Mouse (Mus musculus) forebrain, embryonic 11.5 days (tissue): Measurements from ENCODE around the gene Arf6. TPM values are rescaled to one million over a fixed set of nuclear protein-coding genes. Genes with fewer than 3 reads are reported as not detected.

Experiments used
- ATAC-seq: fragments of 200-750 bp; cut with Nextera tagmentation; replicated peaks from 2 replicates; pipeline ENCODE4 v1.8.0; 2017; ENCODE audit warnings: moderate TSS enrichment; ENCODE audit not compliant: low FRiP score
- DNase-seq: peaks from one replicate; pipeline ENCODE4 v3.0.0-alpha.2; 2017; ENCODE audit warnings: low spot score
- H3K27ac ChIP-seq: fragments of 300-500 bp; sonication (generic); 2 replicates; pipeline ENCODE4 v1.5.1; 2014; ENCODE audit warnings: low read depth, low read length
- H3K27me3 ChIP-seq: fragments of 300-500 bp; sonication (generic); 2 replicates; pipeline ENCODE4 v1.6.1; 2014; ENCODE audit warnings: mild to moderate bottlenecking, low read length, mixed read lengths; ENCODE audit not compliant: control insufficient read depth, insufficient read depth
- H3K36me3 ChIP-seq: fragments of 300-500 bp; sonication (generic); 2 replicates; pipeline ENCODE4 v1.6.1; 2014; ENCODE audit warnings: mild to moderate bottlenecking, low read length, moderate library complexity, mixed read lengths; ENCODE audit not compliant: control insufficient read depth, insufficient read depth
- H3K4me1 ChIP-seq: fragments of 300-500 bp; sonication (generic); replicated peaks from 2 replicates; pipeline ENCODE4 v1.6.1; 2014; ENCODE audit warnings: low read length, mixed read lengths; ENCODE audit not compliant: control insufficient read depth, insufficient read depth
- H3K4me2 ChIP-seq: fragments of 300-500 bp; sonication (generic); 2 replicates; pipeline ENCODE4 v1.6.1; 2014; ENCODE audit warnings: low read depth, mild to moderate bottlenecking, low read length, moderate library complexity, mixed read lengths; ENCODE audit not compliant: severe bottlenecking
- H3K4me3 ChIP-seq: fragments of 300-500 bp; sonication (generic); 2 replicates; pipeline ENCODE4 v1.5.1; 2014; ENCODE audit warnings: low read depth, low read length
- H3K9ac ChIP-seq: fragments of 300-500 bp; sonication (generic); 2 replicates; pipeline ENCODE4 v1.6.1; 2014; ENCODE audit warnings: low read length
- H3K9me3 ChIP-seq: fragments of 300-500 bp; sonication (generic); 2 replicates; pipeline ENCODE4 v1.6.1; 2016; ENCODE audit warnings: low read length, mixed read lengths; ENCODE audit not compliant: control insufficient read depth
- WGBS: fragments of 180-500 bp; shearing (Covaris S2); extraction: QIAGEN DNeasy Blood & Tissue Kit; methylation state at CpG from one replicate; pipeline ENCODE4 v1.1.7; 2014; 5-methylcytosine and 5-hydroxymethylcytosine counted together
- polyA plus RNA-seq: library from polyadenylated mRNA; unstranded; fragments of >200 nt; fragmentation: Nextera tagmentation; extraction: Ambion mirVana; gene quantifications from 2 replicates; pipeline ENCODE4 v1.2.1, GENCODE M21; 2014

Arf6 gene
- polyA plus RNA-seq, 1 experiment from 2014 or later, result 48.7 TPM

GRCm38 (mm10) chr12:69414826-69415572, 43.0 kb downstream of the Arf6 start:
- WGBS, result 82% methylated on average over 4 of the region's 4 CpGs
- Histone ChIP-seq H3K4me3 (no peak overlapping the region), H3K36me3 (no peaks in the 10 kb centered on the region), H3K9ac (no peak overlapping the region), H3K4me1 (no peaks in the 10 kb centered on the region), H3K4me2 (no peak overlapping the region), H3K27ac (no peak overlapping the region), H3K9me3 (no peaks in the 10 kb centered on the region), H3K27me3 (no peaks in the 10 kb centered on the region)
- no peak for DNase-seq
- ATAC-seq, result no peak

DNA sequence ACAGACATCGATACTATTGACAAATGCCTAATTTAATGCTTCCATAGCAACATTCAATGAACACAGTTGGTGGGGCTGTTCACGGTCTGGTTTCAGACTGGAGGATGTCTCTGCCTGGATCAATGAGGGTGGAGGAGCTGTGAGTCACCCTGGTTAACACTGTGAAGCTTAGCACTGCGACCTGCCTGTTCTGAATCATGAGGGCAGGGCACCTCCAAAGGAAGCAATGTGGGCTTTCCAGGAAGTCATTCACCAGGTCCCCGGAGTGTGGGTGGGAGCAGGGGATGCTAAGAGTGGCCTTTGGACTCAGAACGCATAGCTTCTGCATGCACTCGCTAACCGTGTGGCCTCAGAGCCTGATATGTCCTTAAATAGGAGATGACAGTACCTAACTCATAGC, 44.8 kb downstream of the Arf6 start:
- H3K9ac ChIP-seq, result no peak overlapping the region
- no peaks in the 10 kb centered on the region for H3K4me1 ChIP-seq
- H3K4me2 ChIP-seq, result no peak overlapping the region
- H3K36me3 ChIP-seq, result no peaks in the 10 kb centered on the region
- DNase-seq (no peak), ATAC-seq (no peak)
- 83% methylated on average over 7 of the region's 7 CpGs for WGBS
- no peak overlapping the region for H3K27ac ChIP-seq
- H3K4me3 ChIP-seq, result no peak overlapping the region
- no peaks in the 10 kb centered on the region; the same call in 1 of the 2 replicates for H3K9me3 ChIP-seq
- no peaks in the 10 kb centered on the region for H3K27me3 ChIP-seq

DNA sequence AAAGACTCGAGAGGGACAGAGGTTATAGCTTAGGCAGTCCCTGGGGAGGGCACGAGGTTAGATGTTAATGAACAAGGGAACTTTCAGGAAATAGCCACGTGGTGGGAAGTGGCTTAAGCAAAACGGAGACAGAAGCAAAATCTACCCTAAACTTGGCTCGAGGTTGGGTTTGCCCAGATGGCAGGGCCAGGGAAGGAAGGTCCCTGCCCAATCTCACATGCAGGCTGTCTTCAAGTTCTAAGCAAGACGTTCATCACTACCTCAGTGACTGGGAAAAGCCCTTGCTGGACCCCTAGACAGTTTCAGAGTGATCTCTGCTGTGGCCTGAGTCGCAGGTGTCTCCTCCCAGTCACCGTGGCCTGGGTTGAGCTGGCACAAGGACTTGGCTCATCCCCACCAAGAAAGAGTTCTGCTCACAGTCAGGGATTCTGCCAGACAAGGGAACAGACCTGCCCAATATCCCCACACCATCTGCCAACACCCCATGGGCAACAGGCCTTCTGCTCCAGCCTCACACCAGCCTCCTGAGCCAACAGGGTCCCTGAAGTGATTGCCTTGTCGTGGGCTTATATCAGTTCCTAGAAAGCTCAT, 45.8 kb downstream of the Arf6 start:
- no peaks in the 10 kb centered on the region; the same call in 1 of the 2 replicates for H3K9me3 ChIP-seq
- H3K4me1 ChIP-seq, result no peaks in the 10 kb centered on the region
- DNase-seq (no peak), ATAC-seq (no peak)
- H3K4me2 ChIP-seq, result no peak overlapping the region
- no peaks in the 10 kb centered on the region for H3K27me3 ChIP-seq
- WGBS, result 62% methylated on average over 9 of the region's 9 CpGs
- no peak overlapping the region for H3K27ac ChIP-seq
- H3K9ac ChIP-seq, result no peak overlapping the region
- no peaks in the 10 kb centered on the region for H3K36me3 ChIP-seq
- no peak overlapping the region for H3K4me3 ChIP-seq

DNA sequence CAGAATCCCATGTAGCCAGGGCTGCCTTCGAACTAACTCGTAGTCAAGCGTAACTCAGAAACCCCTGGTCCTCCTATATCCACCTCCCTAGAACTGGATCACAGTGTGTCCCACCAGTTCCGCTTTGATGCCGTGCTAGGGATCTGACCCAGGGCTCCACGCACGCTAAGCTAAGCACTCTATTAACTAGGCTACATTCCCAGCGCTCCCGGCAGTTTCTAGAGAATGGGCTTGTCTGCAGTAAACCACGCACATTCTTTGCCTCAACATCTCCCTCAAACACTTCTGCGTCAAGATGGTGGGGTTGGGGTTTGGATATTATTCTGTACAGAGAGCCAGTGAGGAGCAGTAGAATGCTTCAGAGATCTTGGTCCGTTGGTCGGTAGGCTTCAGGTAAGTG, 46.7 kb downstream of the Arf6 start:
- WGBS, result 93% methylated on average over 13 of the region's 13 CpGs
- H3K27ac ChIP-seq, result no peak overlapping the region
- no peaks in the 10 kb centered on the region for H3K27me3 ChIP-seq
- H3K4me2 ChIP-seq, result no peak overlapping the region
- no peak for DNase-seq
- H3K9me3 ChIP-seq, result peaks cover 5% of the 10 kb centered on the region; the same call in 1 of the 2 replicates
- no peak for ATAC-seq
- H3K9ac ChIP-seq, result no peak overlapping the region
- H3K4me1 ChIP-seq, result no peaks in the 10 kb centered on the region
- no peak overlapping the region for H3K4me3 ChIP-seq
- no peaks in the 10 kb centered on the region for H3K36me3 ChIP-seq

- ATAC-seq, result no peak
- H3K36me3 ChIP-seq, result no peaks in the 10 kb centered on the region
- no peak overlapping the region for H3K9ac ChIP-seq
- H3K4me1 ChIP-seq, result no peaks in the 10 kb centered on the region
- H3K27me3 ChIP-seq, result no peaks in the 10 kb centered on the region
- no peak overlapping the region for H3K27ac ChIP-seq
- H3K4me3 ChIP-seq, result no peak overlapping the region
- DNase-seq, result no peak
- WGBS, result 90% methylated on average over 14 of the region's 14 CpGs
- no peak overlapping the region for H3K4me2 ChIP-seq
- H3K9me3 ChIP-seq, result peaks cover 5% of the 10 kb centered on the region; the same call in 1 of the 2 replicates
Measured at GRCm38 (mm10) chr12:69419017-69419605, 47.2 kb downstream of the Arf6 start.

DNA sequence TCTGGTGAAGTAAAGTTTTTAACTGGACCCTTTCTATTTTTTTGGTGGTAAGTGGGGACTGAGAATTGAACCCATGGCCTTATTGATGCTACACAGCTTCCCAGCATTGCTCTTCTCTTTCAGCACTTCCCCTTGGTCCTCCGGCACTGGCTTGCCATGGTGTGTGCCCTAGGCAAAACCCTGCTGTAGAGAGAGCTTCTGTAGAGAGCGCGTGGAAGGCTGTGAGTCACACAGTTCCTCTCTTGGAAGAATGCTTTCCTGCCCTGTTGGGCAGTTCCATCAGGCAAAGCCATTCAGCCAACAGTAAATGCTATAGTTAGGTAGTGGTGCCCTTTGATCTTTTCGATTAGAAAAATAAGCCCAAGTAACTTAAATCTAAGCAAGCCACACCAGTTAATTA, 47.7 kb downstream of the Arf6 start:
- Histone ChIP-seq H3K9ac (no peak overlapping the region), H3K9me3 (peaks cover 5% of the 10 kb centered on the region; the same call in 1 of the 2 replicates), H3K27me3 (no peaks in the 10 kb centered on the region), H3K4me3 (no peak overlapping the region), H3K36me3 (no peaks in the 10 kb centered on the region), H3K4me1 (no peaks in the 10 kb centered on the region), H3K4me2 (no peak overlapping the region), H3K27ac (no peak overlapping the region)
- whole genome bisulfite sequencing, result 89% methylated on average over 4 of the region's 4 CpGs
- no peak for DNase-seq
- no peak for ATAC-seq

GRCm38 (mm10) chr12:69420716-69421115, 48.8 kb downstream of the Arf6 start:
- peaks cover 5% of the 10 kb centered on the region; the same call in 1 of the 2 replicates for H3K9me3 ChIP-seq
- no peak overlapping the region for H3K4me3 ChIP-seq
- no peak overlapping the region for H3K9ac ChIP-seq
- H3K27me3 ChIP-seq, result no peaks in the 10 kb centered on the region
- ATAC-seq (no peak), DNase-seq (no peak)
- H3K4me2 ChIP-seq, result no peak overlapping the region
- no peak overlapping the region for H3K27ac ChIP-seq
- H3K4me1 ChIP-seq, result no peaks in the 10 kb centered on the region
- WGBS, result 68% methylated on average over 3 of the region's 3 CpGs
- H3K36me3 ChIP-seq, result no peaks in the 10 kb centered on the region

DNA sequence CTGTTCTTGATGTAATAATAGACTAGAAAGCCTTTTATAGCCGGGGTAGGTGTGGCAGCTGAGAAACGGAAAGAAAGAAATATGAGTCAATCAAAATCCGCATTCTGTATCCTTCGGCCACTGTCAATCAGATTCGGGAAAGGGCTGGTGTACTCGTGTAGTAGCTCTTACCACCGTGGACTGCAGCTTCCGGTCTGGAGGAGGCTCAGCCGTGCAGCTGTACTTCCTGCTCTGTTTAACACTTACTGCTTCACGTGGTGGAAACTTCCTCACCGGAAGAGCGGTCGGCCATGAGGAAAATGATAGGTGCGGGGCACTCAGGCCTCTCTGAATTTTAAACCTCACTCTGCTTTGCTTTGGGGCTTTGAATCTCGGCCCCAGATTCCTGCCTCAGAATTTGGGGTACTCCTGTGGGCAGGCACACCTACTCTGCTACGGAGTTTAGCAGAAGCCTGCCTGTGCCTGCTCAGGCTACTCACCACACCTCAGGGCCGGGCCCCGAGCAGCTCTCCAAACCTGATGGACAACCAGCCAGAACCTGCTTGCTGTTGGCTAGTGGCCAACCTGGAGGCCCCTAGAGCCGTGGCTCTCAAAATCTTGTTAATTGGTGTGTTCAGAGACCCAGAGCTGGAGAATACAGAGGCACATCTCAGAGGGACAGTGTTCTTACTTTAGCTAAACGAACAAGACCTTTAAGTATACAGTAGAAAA, 51.0 kb downstream of the Arf6 start:
- H3K27me3 ChIP-seq, result no peaks in the 10 kb centered on the region
- 93% methylated on average over 20 of the region's 20 CpGs for WGBS
- no peak overlapping the region for H3K4me3 ChIP-seq
- no peak overlapping the region for H3K4me2 ChIP-seq
- ATAC-seq, result no peak
- H3K4me1 ChIP-seq, result no peaks in the 10 kb centered on the region
- no peak for DNase-seq
- H3K36me3 ChIP-seq, result no peaks in the 10 kb centered on the region
- H3K9ac ChIP-seq, result no peak overlapping the region
- H3K9me3 ChIP-seq, result peaks cover 5% of the 10 kb centered on the region; the same call in 1 of the 2 replicates
- no peak overlapping the region for H3K27ac ChIP-seq
